Mouse (Mus musculus) frontal cortex, postnatal 36 days (tissue): ENCODE measurements around the gene Snx11.
"Not testable (repeated sequence)": the region's sequence is repeated elsewhere in the genome, so short reads cannot be mapped to it uniquely, and the experiment has no call there.

Experiments used
- DNase-seq, 2 experiments: peaks; one replicate each; pipeline ENCODE4 v3.0.0; 2022; ENCODE audit warnings: low spot score in 2 of 2

Snx11 gene

GRCm38 (mm10) chr11:96776968-96777962, at the start of gene Snx11:
Snx11 (minus strand) TSS chr11:96777559.
- peak; percentile 99 for DNase-seq

- DNase-seq, result no peak
These were observed 49.1 kb upstream of the Snx11 start for GRCm38 (mm10) chr11:96826481-96826880.

- DNase-seq, result peak in 1 of 2 experiments; percentile 49
These were observed 47.6 kb upstream of the Snx11 start for GRCm38 (mm10) chr11:96824783-96825495.

GRCm38 (mm10) chr11:96823880-96824782, 46.8 kb upstream of the Snx11 start:
- peak; percentile 88 to 93 for DNase-seq

- no peak for DNase-seq
These were observed 46.1 kb upstream of the Snx11 start for GRCm38 (mm10) chr11:96823471-96823837.

- no peak for DNase-seq
These were observed 45.5 kb upstream of the Snx11 start for GRCm38 (mm10) chr11:96822675-96823470.

- DNase-seq, result no peak
These were observed 44.6 kb upstream of the Snx11 start for GRCm38 (mm10) chr11:96821956-96822355.

GRCm38 (mm10) chr11:96818128-96818710, 40.9 kb upstream of the Snx11 start:
- no peak for DNase-seq

- DNase-seq, result no peak
These were observed 39.6 kb upstream of the Snx11 start for GRCm38 (mm10) chr11:96816979-96817378.

- no peak for DNase-seq
These were observed 39.1 kb upstream of the Snx11 start for GRCm38 (mm10) chr11:96816494-96816893.

GRCm38 (mm10) chr11:96815895-96816294, 38.5 kb upstream of the Snx11 start:
- no peak for DNase-seq

- DNase-seq, result no peak
These were observed 37.1 kb upstream of the Snx11 start for GRCm38 (mm10) chr11:96814443-96814842.

- no peak for DNase-seq
These were observed 36.6 kb upstream of the Snx11 start for GRCm38 (mm10) chr11:96813920-96814319.

- DNase-seq, result no peak
These were observed 36.1 kb upstream of the Snx11 start for GRCm38 (mm10) chr11:96813455-96813854.

- DNase-seq, result not testable (repeated sequence)
These were observed 33.8 kb upstream of the Snx11 start for GRCm38 (mm10) chr11:96811188-96811587.

GRCm38 (mm10) chr11:96809562-96810235, 32.3 kb upstream of the Snx11 start:
- DNase-seq, result no peak

GRCm38 (mm10) chr11:96808066-96808465, 30.7 kb upstream of the Snx11 start:
- no peak for DNase-seq

- DNase-seq, result no peak
These were observed 28.2 kb upstream of the Snx11 start for GRCm38 (mm10) chr11:96805606-96806005.

GRCm38 (mm10) chr11:96799511-96799910, 22.2 kb upstream of the Snx11 start:
- DNase-seq, result no peak

GRCm38 (mm10) chr11:96796586-96796985, 19.2 kb upstream of the Snx11 start:
- no peak for DNase-seq
